Mouse (Mus musculus): ENCODE measurements around the gene Camk1g.

Camk1g gene

GRCm38 (mm10) chr1:193373906-193374413, 3.9 kb upstream of the Camk1g start:
- DNase-seq = no peak

- DNase-seq = no peak
These were observed 1.0 kb downstream of the Camk1g start for GRCm38 (mm10) chr1:193369091-193369490.

GRCm38 (mm10) chr1:193368055-193368454, 2.0 kb downstream of the Camk1g start:
- peak; percentile 72 for DNase-seq

- DNase-seq = peak; percentile 61
These were observed 6.3 kb downstream of the Camk1g start for GRCm38 (mm10) chr1:193363801-193364231.

GRCm38 (mm10) chr1:193362078-193362477, 8.0 kb downstream of the Camk1g start:
- no peak for DNase-seq

- DNase-seq = no peak
These were observed 8.9 kb downstream of the Camk1g start for GRCm38 (mm10) chr1:193361181-193361580.

GRCm38 (mm10) chr1:193359199-193359598, 10.9 kb downstream of the Camk1g start:
- DNase-seq = no peak

GRCm38 (mm10) chr1:193351583-193351982, 18.5 kb downstream of the Camk1g start:
- DNase-seq = peak; percentile 52

- DNase-seq = peak; percentile 38
These were observed 19.6 kb downstream of the Camk1g start for GRCm38 (mm10) chr1:193350546-193350801.

GRCm38 (mm10) chr1:193349702-193350545, 20.2 kb downstream of the Camk1g start:
- DNase-seq = no peak

GRCm38 (mm10) chr1:193348261-193348962, 21.7 kb downstream of the Camk1g start:
- no peak for DNase-seq

GRCm38 (mm10) chr1:193346908-193347307, 23.2 kb downstream of the Camk1g start:
- DNase-seq = no peak

GRCm38 (mm10) chr1:193344976-193345375, 25.1 kb downstream of the Camk1g start:
- DNase-seq = no peak

GRCm38 (mm10) chr1:193343853-193344252, 26.2 kb downstream of the Camk1g start:
- no peak for DNase-seq

- DNase-seq = no peak
These were observed 27.7 kb downstream of the Camk1g start for GRCm38 (mm10) chr1:193342198-193342946.

GRCm38 (mm10) chr1:193338363-193338995, 31.6 kb downstream of the Camk1g start:
- DNase-seq = peak; percentile 59

- DNase-seq = no peak
These were observed 32.2 kb downstream of the Camk1g start for GRCm38 (mm10) chr1:193337787-193338310.

GRCm38 (mm10) chr1:193337018-193337321, 33.1 kb downstream of the Camk1g start:
- no peak for DNase-seq

GRCm38 (mm10) chr1:193336122-193337017, 33.7 kb downstream of the Camk1g start:
- no peak for DNase-seq

- no peak for DNase-seq
These were observed 35.6 kb downstream of the Camk1g start for GRCm38 (mm10) chr1:193334546-193334945.

- DNase-seq = no peak
These were observed 36.3 kb downstream of the Camk1g start for GRCm38 (mm10) chr1:193333776-193334175.

- DNase-seq = no peak
These were observed 37.4 kb downstream of the Camk1g start for GRCm38 (mm10) chr1:193332671-193333070.

Measured in right cerebral cortex, postnatal 14 days (tissue).